Mouse (Mus musculus) fat pad, adult 2 months (tissue): Measurements from ENCODE around the gene Tnfaip1.
A peak's percentile ranks its signal among the peaks of the same experiment; 100 is the strongest.
"Not testable (repeated sequence)": the region's sequence is repeated elsewhere in the genome, so short reads cannot be mapped to it uniquely, and the experiment has no call there.

Source experiments
- DNase-seq: peaks from one replicate; pipeline ENCODE4 v3.0.0-alpha.2; 2011; ENCODE audit warnings: low read depth, low spot score; ENCODE audit errors: extremely low read depth

Gene Tnfaip1

DNA sequence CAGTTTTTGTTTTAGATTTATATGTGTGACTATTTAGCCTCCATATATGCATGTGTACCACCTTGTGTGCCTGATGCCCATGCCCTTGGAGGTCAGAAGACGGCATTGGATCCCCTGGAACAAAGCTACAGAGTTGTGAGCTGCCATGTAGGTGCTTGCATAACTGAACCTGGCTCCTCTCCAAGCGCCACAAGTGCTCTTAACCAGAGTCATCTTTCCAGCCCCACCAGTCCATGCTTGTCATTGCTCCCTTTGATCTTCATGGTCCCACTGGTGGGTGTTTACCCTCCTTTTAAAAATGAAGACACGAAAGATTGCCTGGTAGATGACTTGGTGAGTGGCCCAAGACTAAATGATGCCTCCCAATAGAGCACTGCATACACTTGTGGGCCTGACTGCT is 4.2 kb upstream of the Tnfaip1 start:
- peak; percentile 80 for DNase-seq

DNA sequence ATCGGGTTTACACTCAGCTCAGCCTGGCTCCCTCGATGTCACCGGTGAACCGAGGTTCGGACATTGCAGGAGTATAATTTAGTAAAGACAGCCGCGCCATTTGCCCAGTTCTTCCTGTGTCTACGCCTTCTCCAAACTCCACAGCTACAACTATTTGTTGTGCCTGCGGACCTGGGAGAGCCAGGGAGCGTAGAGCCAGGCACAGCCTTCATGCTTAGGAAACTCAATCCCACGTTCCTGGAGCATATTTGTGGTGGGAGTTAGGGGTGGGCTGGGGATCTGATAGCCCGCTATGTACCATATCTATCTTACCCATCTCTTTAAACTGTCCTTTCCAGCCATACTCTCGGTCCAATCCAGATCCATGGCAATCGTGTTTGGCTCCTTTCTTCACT is 555 bp upstream of the Tnfaip1 start:
- no peak for DNase-seq

DNA sequence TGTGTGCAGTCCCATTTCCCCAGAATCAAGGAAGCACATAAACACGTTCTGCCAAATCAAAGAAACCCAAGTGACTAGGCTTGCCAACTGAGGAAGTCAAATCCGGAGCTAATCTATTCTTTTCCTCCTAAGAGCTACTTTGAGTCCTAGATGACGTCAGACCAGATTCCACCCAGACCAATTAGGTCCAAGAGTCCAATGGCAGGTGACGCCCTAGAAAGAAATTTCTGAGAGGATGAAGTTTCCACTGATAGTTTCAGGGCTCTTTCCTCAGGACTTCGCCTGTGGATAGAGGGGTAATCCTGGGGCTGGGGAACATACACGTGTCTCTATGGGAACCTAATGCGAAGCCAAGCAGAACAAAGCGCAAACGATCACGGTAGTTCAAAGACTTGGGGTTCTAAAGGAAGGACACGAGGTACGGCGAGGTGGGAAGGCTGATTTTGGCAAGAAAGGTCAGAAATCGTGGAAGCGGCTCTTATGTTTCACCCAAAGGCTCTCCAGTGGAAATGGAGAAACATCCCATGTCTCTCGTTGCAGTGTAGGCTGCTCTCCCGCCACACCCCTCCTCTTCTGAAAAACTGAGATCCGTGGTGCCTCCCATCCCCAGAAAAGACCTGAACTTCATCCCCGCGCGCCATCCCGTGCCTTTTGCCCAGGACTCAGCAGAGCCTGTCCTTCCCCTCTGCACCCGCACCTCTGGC is 604 bp downstream of the Tnfaip1 start:
- no peak for DNase-seq

DNA sequence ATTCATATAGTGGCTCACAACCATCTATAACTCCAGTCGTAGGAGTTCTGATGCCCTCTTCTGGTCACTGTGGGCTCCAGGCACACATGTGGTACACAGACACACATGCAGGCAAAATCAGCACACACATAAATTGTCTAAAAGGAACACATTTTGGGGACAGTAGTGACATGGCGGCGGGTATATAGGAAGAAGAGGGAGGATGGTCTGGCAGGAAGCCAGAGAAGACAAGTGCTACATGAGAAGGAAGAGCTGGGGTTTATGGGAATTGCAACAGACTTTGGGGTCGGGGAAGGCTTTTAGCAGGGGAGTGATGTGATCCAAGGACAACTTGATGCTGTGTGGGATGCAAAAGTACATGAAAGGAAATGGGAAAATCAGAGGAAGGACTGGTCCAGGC is 1.6 kb downstream of the Tnfaip1 start:
- no peak for DNase-seq

DNA sequence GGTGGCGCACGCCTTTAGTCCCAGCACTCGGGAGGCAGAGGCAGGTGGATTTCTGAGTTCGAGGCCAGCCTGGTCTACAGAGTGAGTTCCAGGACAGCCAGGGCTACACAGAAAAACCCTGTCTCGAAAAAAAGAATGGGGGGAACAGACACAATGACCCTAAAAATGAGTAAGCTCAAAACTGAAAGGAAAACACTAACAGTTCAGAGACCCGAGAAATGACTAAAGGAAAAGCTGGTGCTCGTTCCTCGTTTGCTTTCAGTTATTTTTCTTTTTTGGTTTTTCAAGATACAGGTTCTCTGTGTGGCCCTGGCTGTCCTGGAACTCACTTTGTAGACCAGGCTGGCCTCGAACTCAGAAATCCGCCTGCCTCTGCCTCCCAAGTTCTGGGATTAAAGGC is 4.6 kb downstream of the Tnfaip1 start:
- not testable (repeated sequence) for DNase-seq

DNA sequence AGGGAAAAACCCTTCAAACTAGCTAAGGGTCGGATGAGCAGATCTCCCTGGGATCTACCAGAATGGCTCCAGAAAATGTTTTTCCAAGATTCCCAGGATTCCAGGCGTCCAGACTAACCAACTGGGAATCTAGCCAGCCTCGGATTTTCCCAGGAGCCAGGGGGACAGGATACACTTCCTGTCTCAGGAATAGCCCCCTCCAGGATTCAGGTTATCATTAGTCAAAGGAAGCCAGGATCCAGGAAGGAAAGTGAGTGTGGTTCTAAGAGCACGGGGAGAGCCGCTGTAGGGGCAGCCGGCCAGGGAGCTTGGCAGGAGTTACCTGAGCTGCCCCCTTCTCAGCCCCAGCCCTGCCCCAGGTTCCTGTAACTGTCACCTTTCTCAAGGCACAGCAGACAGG is 5.1 kb downstream of the Tnfaip1 start:
- no peak for DNase-seq

DNA sequence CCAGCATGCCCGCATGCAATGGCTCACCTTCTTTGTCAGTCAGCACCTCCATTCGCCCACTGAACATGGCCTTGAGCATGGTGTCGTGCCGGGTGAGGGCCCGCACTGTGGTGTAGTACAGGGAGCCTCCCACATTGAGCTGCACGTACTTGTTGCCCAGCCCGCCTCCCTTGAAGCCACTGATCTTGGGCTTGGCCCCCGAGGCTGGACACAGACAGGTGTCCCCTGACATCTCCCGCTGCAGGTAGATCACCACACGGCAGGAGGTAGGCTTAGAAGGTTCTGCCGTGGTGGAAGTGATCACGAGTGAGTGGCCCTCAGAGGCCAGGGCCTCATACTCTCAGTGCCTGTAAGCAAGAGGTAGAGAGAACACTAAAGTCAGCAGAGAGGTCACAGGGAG is 6.1 kb downstream of the Tnfaip1 start:
- no peak for DNase-seq

DNA sequence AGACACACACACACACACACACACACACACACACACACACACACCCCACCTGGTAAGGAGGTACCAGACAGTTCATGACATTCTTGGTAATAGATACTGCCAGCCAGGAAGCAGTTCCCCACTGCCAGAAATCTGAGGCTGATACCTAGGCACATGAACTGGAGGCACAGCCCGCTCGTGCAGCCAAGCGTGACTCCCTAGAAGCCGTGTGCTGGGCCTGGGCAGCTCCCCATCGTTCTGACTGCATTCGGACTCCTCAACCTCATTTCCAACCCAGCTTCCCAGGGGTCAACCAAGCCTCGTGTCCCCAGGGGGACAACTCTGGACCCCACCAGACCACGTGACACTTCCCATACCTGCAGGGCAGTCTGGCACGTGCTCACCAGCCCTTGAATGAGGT is 7.4 kb downstream of the Tnfaip1 start:
- no peak for DNase-seq

DNA sequence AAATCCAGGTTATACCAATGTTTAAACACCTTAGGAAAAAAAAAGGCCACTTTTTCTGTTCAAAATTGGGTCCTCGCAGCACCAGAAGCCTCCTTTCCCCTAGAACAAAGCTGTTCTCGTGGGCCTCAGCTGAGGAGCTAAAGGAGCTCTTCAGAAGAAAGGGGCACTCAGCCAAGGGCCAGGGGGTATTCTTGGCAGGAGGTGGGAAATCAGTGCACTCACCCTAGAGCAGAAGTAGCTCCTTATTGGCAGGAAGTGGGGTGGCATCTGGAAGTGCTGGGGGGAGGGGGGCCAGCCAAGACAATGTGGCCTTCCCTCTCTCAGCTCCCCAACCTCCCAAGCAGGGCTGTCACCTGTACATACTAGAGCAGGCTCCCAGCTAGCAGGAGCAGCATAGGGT is 11.3 kb downstream of the Tnfaip1 start:
- DNase-seq, result no peak

DNA sequence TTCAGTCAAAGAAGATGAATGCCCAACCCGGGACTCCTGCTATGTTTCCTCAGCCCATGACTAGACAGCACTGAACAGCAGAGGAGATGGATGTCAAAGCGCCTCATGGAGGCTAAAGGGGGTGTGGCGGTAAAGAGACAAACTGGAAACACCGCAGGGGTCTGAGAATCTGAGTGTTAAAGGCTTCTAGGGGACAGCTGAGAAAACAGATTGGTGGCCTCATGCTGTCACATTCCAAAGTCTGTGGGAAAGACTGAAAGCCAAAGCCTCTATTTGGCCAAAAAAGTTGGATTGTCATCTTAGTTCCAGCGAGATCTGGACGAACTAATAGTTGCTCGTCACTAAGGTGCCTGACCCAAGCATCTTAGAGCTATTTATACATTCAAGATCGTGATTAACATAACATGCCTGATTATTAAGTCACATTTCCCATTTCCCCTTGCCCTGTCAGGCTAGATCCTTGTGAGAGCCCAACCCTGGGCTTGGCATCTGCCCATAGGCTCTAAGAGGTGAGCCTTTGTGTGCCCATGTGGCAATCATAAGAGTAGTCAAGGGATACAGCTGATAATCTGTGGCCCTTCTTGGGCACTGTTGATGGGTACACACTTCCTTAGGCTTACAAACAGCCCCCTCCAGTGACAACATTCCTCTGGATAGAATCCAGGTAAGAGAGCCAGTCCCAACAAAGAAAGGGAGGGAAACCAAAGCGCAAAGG is 12.7 kb downstream of the Tnfaip1 start:
- no peak for DNase-seq

DNA sequence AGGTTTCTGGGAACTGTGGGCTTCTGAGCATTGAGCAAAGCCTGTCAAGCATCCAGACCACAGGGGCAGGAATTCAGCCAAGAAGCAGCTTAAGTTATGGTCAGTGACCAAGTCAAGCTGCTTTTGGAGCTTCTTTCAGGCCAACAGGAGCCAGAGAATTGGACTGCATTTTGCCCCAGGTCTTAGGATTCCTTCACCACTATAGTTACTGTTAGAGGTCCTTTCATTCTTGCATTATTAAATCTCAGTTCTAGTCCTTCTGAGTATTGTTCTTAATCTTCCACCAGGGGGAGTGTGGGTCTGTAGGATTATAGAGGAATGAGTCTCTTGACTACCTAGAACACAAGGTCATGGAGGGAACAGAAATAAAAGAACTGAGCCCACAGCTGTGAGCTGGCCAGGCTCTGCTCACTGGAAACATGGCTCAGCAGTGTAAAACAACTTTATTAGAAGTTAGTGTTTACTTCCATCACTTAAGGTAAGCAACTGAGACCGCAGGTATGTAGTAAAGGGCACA is 13.6 kb downstream of the Tnfaip1 start:
- peak; percentile 68 for DNase-seq

DNA sequence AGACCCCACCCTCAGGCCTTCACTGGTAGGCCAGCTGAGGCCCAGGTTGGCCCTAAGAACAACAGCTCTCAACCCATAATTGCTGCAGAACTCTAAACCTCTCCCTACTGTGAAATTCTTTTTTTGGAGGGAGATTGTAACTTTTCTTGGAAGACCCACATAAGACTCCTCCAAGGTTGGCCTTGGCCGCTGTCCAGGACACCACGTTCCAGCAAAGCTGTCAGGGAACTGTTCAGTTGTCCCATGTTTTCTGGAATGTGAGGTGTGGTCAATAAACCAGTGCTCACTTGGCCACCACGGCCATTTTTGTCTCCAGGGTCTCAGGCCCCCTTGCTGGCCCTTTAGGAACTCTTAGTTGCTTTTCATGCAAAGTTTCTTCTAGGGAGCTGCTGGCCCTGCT is 14.3 kb downstream of the Tnfaip1 start:
- no peak for DNase-seq

DNA sequence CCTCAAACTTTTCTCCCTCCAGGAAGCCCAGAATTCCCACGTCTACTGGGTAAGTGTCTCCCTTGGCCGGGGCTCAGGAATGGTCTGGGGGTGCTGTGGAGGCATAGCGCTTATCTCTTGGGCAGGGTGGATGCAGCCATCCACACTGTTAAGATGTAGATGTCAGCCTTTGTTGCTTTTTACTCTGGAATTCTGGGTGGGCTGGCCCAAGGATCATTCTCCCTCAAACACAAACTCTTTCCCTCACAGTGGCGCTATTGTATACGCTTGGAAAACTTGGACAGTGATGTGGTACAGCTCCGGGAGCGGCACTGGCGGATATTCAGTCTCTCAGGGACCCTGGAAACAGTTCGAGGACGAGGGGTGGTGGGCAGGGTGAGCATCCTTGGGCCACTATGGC is 17.2 kb downstream of the Tnfaip1 start:
- no peak for DNase-seq

DNA sequence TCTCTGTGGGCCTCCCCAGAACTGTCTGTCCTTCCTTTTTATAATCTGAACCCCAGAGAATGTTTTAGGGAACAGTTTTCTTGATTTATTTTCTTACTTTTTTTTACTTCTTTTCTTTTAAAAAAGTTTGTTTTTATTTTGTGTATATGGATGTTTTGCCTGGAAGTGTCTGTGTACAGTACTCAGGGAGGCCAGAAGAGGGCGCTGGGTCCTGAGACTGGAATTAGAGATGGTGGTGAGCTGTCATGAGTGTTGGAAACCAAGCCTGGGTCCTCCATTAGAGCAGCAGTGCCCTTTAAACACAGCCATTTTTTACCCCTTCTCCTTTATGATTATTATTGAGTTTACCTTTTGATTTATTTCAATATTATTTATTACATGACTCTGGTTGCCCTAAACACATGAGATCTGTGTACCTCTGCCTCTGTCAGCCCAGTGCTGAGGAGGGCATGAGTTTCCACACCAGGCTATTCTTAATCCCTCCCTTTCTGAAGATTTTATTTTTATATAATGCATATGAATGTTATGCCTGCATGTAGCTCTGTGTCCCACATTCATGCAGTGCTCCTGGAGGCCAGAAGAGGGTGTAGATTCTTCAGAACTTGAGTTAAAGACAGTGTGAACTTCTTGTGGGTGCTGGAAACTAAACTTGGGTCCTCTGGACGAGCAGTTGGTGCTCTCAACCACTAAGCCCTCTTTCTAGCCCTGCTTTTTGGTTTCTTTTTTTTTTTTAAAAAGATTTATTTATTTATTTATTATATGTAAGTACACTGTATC is 20.4 kb downstream of the Tnfaip1 start:
- DNase-seq, result no peak

DNA sequence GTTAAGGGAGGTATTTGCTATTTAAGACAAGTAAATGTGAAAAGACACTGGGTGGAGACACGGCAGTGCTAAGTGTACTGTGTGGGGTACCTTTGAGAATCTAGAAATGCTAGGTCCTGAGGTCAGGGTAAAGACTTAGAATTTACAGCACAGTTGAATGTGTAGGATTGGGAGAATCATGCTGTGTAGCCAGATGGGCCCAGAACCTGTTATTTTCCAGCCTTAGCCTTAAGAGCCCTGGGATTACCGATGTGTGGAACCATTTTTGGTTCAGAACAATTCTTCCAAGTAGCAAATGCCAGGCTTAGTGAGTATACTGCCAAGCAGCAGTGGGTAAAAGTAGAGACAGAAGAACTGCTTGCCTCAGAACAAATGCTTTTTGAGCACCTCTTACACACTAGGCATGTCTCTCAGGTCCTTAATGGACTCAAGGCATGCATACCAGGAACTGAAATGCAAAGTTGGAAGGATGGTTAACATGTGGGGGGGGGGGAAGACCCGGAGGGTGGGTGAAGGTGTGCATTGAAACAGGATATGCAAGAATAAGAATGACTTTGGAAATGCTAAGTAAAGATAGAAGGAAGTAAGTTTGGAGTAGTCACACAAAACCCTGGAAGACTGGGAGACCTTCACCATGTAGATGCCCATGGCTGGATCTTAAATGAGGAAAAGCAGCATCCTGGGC is 22.9 kb downstream of the Tnfaip1 start:
- no peak for DNase-seq

DNA sequence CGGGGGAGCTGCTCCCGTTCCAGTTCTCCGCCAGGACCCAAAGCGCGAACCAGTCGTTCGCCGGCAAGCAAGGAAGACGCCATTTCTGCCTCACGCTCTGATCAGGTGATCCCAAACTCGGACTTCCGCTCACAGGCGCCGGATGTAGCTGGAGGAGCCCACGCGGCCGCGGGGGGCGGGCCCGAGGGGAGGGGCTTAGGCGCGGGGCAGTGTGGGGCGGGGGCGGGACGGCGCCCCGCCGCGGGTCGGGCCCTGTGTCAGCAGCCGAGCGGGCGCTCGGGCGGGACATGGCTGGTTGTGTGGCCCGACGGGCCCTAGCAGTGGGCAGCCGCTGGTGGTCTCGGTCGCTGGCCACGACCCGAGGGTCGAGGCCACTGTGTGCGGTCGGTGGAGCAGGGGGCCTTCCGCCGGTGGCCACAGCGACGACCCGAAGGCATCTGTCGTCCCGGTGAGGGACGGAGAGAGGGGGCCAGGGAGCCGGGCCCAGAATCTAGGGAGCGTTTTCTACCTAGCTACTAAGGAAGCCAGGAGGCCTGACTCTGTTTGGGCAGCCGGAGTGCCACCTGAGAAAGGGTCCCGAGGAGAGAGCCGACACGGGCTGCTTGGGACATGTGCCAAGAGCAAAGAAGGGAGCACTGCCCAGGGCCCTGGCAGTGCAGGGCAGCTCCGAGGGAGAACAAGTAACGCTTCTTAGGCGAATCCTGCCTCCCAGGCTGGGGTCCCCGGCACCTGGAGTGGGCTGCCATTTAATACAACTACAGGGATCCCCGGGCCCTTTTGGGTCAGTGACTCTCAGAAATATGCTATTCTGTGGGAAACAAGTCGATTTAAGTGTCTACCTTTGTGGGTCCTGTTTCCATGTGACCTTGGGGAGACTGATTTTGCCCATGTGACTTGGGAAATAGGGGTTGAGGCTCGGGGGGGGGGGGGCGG is 23.8 kb downstream of the Tnfaip1 start, which contains the start of the genes Tmem199 and Poldip2:
Gene Tmem199, minus strand, starts transcription at position 148 of the 933 bp plus-strand sequence.
Gene Poldip2, plus strand, starts transcription at position 169 of the 933 bp plus-strand sequence.
- DNase-seq, result no peak

DNA sequence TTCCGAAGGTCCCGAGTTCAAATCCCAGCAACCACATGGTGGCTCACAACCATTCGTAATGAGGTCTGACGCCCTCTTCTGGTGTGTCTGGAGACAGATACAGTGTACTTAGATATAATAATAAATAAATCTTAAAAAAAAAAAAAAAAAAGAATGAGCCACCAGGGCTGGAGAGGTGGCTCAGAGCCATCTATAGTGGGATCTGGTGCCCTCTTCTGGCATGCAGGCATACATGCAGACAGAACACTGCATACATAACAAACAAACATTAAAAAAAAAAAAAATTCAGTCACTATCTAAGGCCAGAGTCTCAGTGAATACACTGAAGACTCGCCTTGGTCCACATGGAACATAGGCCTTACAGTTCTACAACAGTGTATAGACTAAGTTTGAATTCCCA is 27.0 kb downstream of the Tnfaip1 start:
- DNase-seq, result no peak

DNA sequence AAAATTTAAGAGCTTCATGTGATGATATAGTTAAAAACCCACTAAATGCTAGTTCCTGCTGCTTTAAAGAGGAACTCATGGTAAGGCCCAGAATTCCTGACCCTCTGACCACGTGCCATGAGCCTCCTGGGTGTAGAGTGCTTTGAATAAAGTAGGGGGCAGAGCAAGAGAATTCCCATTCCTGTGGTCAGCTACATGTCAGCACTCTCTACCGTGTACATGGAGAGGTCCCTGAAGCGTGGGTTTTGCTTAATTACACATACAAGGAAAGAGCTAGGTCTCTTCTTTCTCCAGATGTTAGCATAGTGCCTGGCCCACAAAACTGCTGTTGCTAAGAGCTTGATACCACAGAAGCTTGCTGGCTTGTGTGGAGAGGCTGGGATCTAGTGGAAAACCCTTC is 30.7 kb downstream of the Tnfaip1 start:
- no peak for DNase-seq

DNA sequence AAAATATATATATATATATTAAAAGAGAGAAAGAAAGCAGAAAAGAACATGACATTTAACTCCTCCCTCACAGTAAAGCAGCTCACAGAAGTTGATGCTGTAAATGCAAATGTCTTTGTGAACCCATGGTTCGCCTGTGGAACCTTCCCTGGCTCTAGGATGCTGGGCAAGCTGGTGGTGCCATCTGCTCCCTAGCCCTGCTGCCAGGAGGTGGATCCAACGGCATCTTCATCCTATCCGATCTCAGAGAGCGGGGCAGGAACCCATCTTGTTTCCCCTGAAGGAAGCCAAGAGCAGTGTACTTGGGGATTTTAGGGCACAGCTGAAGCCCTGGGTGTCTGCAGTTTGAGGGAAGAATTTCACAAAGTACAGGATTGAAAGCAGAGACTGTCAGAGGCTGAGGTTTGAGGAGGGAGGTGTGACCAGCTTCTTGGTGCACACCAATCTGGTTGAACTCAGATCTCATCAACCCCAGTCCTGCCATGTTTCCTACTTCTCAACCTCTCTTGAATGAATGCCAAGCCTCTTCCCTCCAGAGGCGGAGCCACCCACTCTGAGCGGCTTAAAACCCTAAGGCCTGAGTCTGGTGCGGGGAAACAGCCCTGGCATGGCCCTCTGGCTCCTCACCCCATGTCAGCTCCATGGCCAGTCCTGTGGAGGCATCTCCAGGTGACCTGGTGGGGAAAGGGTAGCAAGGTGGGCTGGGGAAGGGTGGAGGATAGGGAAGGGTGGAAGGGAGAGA is 33.1 kb downstream of the Tnfaip1 start, which contains the start of gene Sebox:
Gene Sebox, plus strand, starts transcription at position 539 of the 742 bp plus-strand sequence.
- DNase-seq, result no peak
